Mouse (Mus musculus) lung, embryonic 16.5 days (tissue): Measurements from ENCODE around the gene Ccdc57. TPM values are rescaled to one million over a fixed set of nuclear protein-coding genes. Genes with fewer than 3 reads are reported as not detected.

ENCODE experiments used
- ATAC-seq: fragments of 200-750 bp; cut with Nextera tagmentation; 2 replicates; pipeline ENCODE4 v1.8.0; 2017; ENCODE audit warnings: low read depth, mild to moderate bottlenecking, moderate library complexity
- H3K27ac ChIP-seq: fragments of 300-500 bp; sonication (generic); 2 replicates; pipeline ENCODE4 v1.5.1; 2014; ENCODE audit warnings: mild to moderate bottlenecking, control low read depth, low read length
- H3K27me3 ChIP-seq: fragments of 300-500 bp; sonication (generic); 2 replicates; pipeline ENCODE4 v1.6.1; 2014; ENCODE audit warnings: low read depth, low read length, mixed read lengths; ENCODE audit not compliant: control insufficient read depth, insufficient read depth
- H3K36me3 ChIP-seq: fragments of 300-500 bp; sonication (generic); 2 replicates; pipeline ENCODE4 v1.6.1; 2014; ENCODE audit warnings: low read length; ENCODE audit not compliant: control insufficient read depth, insufficient read depth
- H3K4me1 ChIP-seq: fragments of 300-500 bp; sonication (generic); replicated peaks from 2 replicates; pipeline ENCODE4 v1.6.1; 2014; ENCODE audit warnings: low read length, mixed read lengths; ENCODE audit not compliant: control insufficient read depth, insufficient read depth
- H3K4me2 ChIP-seq: fragments of 300-500 bp; sonication (generic); 2 replicates; pipeline ENCODE4 v1.6.1; 2014; ENCODE audit warnings: low read depth, low read length, control low read depth
- H3K4me3 ChIP-seq: fragments of 300-500 bp; sonication (generic); 2 replicates; pipeline ENCODE4 v1.5.1; 2014; ENCODE audit warnings: mild to moderate bottlenecking, low read length, control low read depth
- H3K9ac ChIP-seq: fragments of 300-500 bp; sonication (generic); 2 replicates; pipeline ENCODE4 v1.6.1; 2014; ENCODE audit warnings: low read length, control low read depth
- H3K9me3 ChIP-seq: fragments of 300-500 bp; sonication (generic); 2 replicates; pipeline ENCODE4 v1.6.1; 2016; ENCODE audit warnings: low read length; ENCODE audit not compliant: control insufficient read depth
- WGBS: fragments of 180-500 bp; shearing (Covaris S2); extraction: QIAGEN DNeasy Blood & Tissue Kit; methylation state at CpG from one replicate; pipeline ENCODE4 v1.1.7; 2014; 5-methylcytosine and 5-hydroxymethylcytosine counted together
- polyA plus RNA-seq: library from polyadenylated mRNA; unstranded; fragments of >200 nt; fragmentation: Nextera tagmentation; extraction: Ambion mirVana; gene quantifications from 2 replicates; pipeline ENCODE4 v1.2.1, GENCODE M21; 2015

Gene Ccdc57
- polyA plus RNA-seq, 1 experiment from 2014 or later: 6.4 TPM

GRCm38 (mm10) chr11:120900276-120901244 is 32.1 kb downstream of the Ccdc57 start:
- Histone ChIP-seq H3K9ac (no peak overlapping the region), H3K27ac (no peak overlapping the region), H3K27me3 (no peaks in the 10 kb centered on the region)

GRCm38 (mm10) chr11:120898114-120898548 is 34.5 kb downstream of the Ccdc57 start:
- Histone ChIP-seq H3K9ac (no peak overlapping the region), H3K4me2 (no peak overlapping the region), H3K27ac (peak overlapping the region; percentile 55), H3K36me3 (peaks cover 2% of the 10 kb centered on the region; the same call in 1 of the 2 replicates), H3K9me3 (no peaks in the 10 kb centered on the region), H3K4me1 (peaks cover 8% of the 10 kb centered on the region), H3K4me3 (no peak overlapping the region), H3K27me3 (no peaks in the 10 kb centered on the region)
- peak; percentile 74 for ATAC-seq
- WGBS: 65% methylated on average over 6 of the region's 6 CpGs

More at GRCm38 (mm10) chr11:120900276-120901244, 32.1 kb downstream of the Ccdc57 start:
- no peaks in the 10 kb centered on the region; the same call in 1 of the 2 replicates for H3K36me3 ChIP-seq
- 67% methylated on average over 8 of the region's 8 CpGs for WGBS
- H3K4me1 ChIP-seq: peaks cover 9% of the 10 kb centered on the region
- peak; percentile 36; the same call in 1 of the 2 replicates for ATAC-seq
- H3K9me3 ChIP-seq: no peaks in the 10 kb centered on the region
- H3K4me2 ChIP-seq: no peak overlapping the region
- no peak overlapping the region for H3K4me3 ChIP-seq

GRCm38 (mm10) chr11:120895441-120895840 is 37.2 kb downstream of the Ccdc57 start:
- H3K4me1 ChIP-seq: peaks cover 3% of the 10 kb centered on the region
- H3K27me3 ChIP-seq: no peaks in the 10 kb centered on the region
- no peaks in the 10 kb centered on the region for H3K9me3 ChIP-seq
- no peak for ATAC-seq
- peaks cover 2% of the 10 kb centered on the region; the same call in 1 of the 2 replicates for H3K36me3 ChIP-seq
- H3K4me3 ChIP-seq: no peak overlapping the region
- H3K27ac ChIP-seq: no peak overlapping the region
- H3K4me2 ChIP-seq: no peak overlapping the region
- 87% methylated on average over 6 of the region's 6 CpGs for WGBS
- no peak overlapping the region for H3K9ac ChIP-seq

GRCm38 (mm10) chr11:120894397-120894796 is 38.3 kb downstream of the Ccdc57 start:
- no peak for ATAC-seq
- 78% methylated on average over 8 of the region's 8 CpGs for WGBS
- H3K9ac ChIP-seq: no peak overlapping the region
- H3K27ac ChIP-seq: no peak overlapping the region
- H3K27me3 ChIP-seq: no peaks in the 10 kb centered on the region
- H3K4me1 ChIP-seq: peaks cover 10% of the 10 kb centered on the region
- no peak overlapping the region for H3K4me2 ChIP-seq
- peaks cover 2% of the 10 kb centered on the region; the same call in 1 of the 2 replicates for H3K36me3 ChIP-seq
- H3K9me3 ChIP-seq: no peaks in the 10 kb centered on the region
- no peak overlapping the region for H3K4me3 ChIP-seq

- Histone ChIP-seq H3K27ac (peak overlapping the region; percentile 91), H3K4me3 (no peak overlapping the region), H3K4me2 (0 out of 2 replicates have a peak overlapping the region, but pooled peaks have one; percentile 6), H3K9ac (no peak overlapping the region), H3K27me3 (no peaks in the 10 kb centered on the region), H3K4me1 (peaks cover 13% of the 10 kb centered on the region), H3K36me3 (peaks cover 10% of the 10 kb centered on the region), H3K9me3 (peaks cover 6% of the 10 kb centered on the region; the same call in 1 of the 2 replicates)
- ATAC-seq: peak; percentile 93
- WGBS: 43% methylated on average over 3 of the region's 3 CpGs
Measured at GRCm38 (mm10) chr11:120889216-120889615, 43.5 kb downstream of the Ccdc57 start.

- Histone ChIP-seq H3K4me3 (no peak overlapping the region), H3K27ac (peak overlapping the region; percentile 63), H3K9me3 (peaks cover 6% of the 10 kb centered on the region; the same call in 1 of the 2 replicates), H3K4me1 (peaks cover 13% of the 10 kb centered on the region), H3K4me2 (no peak overlapping the region), H3K36me3 (peaks cover 12% of the 10 kb centered on the region), H3K27me3 (no peaks in the 10 kb centered on the region), H3K9ac (no peak overlapping the region)
- ATAC-seq: peak; percentile 15; the same call in 1 of the 2 replicates
- WGBS: 65% methylated on average over 5 of the region's 5 CpGs
Measured at GRCm38 (mm10) chr11:120888718-120889117, 44.0 kb downstream of the Ccdc57 start.

- H3K36me3 ChIP-seq: peaks cover 12% of the 10 kb centered on the region
- no peak for ATAC-seq
- H3K9ac ChIP-seq: no peak overlapping the region
- no peak overlapping the region for H3K4me2 ChIP-seq
- peaks cover 13% of the 10 kb centered on the region for H3K4me1 ChIP-seq
- no peaks in the 10 kb centered on the region for H3K27me3 ChIP-seq
- H3K4me3 ChIP-seq: no peak overlapping the region
- 89% methylated on average over 5 of the region's 5 CpGs for WGBS
- H3K9me3 ChIP-seq: peaks cover 6% of the 10 kb centered on the region; the same call in 1 of the 2 replicates
- H3K27ac ChIP-seq: no peak overlapping the region
Measured at GRCm38 (mm10) chr11:120887502-120887901, 45.2 kb downstream of the Ccdc57 start.

- WGBS: 53% methylated on average over 5 of the region's 5 CpGs
- Histone ChIP-seq H3K4me1 (peaks cover 13% of the 10 kb centered on the region), H3K9ac (no peak overlapping the region), H3K4me2 (no peak overlapping the region), H3K27me3 (no peaks in the 10 kb centered on the region), H3K4me3 (no peak overlapping the region), H3K9me3 (peaks cover 6% of the 10 kb centered on the region; the same call in 1 of the 2 replicates), H3K27ac (no peak overlapping the region), H3K36me3 (peaks cover 12% of the 10 kb centered on the region)
- no peak for ATAC-seq
Measured at GRCm38 (mm10) chr11:120886462-120886861, 46.2 kb downstream of the Ccdc57 start.

- no peak overlapping the region for H3K27ac ChIP-seq
- 93% methylated on average over 3 of the region's 3 CpGs for WGBS
- no peaks in the 10 kb centered on the region for H3K27me3 ChIP-seq
- no peak overlapping the region for H3K9ac ChIP-seq
- H3K9me3 ChIP-seq: peaks cover 6% of the 10 kb centered on the region; the same call in 1 of the 2 replicates
- no peak for ATAC-seq
- no peak overlapping the region for H3K4me3 ChIP-seq
- no peak overlapping the region for H3K4me2 ChIP-seq
- H3K36me3 ChIP-seq: peaks cover 13% of the 10 kb centered on the region
- peaks cover under 1% of the 10 kb centered on the region; the same call in 1 of the 2 replicates for H3K4me1 ChIP-seq
Measured at GRCm38 (mm10) chr11:120883601-120884000, 49.1 kb downstream of the Ccdc57 start.
